Mouse (Mus musculus): Measurements from ENCODE around the gene Muc3a. TPM values are rescaled to one million over a fixed set of nuclear protein-coding genes. Genes with fewer than 3 reads are reported as not detected.

Gene Muc3a
- 0.09 and 0.13 TPM in 2 replicates for polyA plus RNA-seq (2015; fragmentation: Nextera tagmentation; extraction: Ambion mirVana)

DNA sequence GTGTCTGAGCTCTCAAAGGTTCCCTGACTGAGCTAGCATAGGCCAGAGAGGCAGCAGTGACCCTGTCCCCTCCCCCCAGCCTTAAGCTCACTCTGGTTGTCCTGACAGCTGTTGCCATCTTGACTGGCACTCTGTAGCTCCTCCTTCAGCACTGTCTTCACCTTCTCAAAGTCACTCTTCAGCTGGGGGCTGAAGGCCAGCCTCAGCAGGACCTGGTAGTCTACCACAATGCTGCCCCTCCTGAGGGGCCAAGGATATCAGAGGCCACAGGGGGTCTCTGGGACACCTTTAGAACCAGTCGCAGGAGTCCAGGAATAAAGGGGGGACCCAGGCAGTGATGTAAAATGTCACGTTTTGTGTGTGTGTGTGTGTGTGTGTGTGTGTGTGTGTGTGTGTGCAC, at the start of gene Muc3a:
Gene Muc3a (minus strand): TSS at position 101 of the 400 bp plus-strand sequence.
- no peak within 1 kb of the TSS for H3K4me3 ChIP-seq (replicated peaks; ENCODE audit: low read depth, low read length)
- no peaks in the 10 kb centered on the region for H3K36me3 ChIP-seq (ENCODE audit: insufficient read depth, low read length)
- whole genome bisulfite sequencing, result 85% methylated on average over 2 of the region's 2 CpGs
- no peak within 1 kb of the TSS for H3K4me2 ChIP-seq (ENCODE audit: low read length)
- no peak for DNase-seq (ENCODE audit: low spot score)
- no peaks in the 10 kb centered on the region for H3K27me3 ChIP-seq (ENCODE audit: insufficient read depth, low read length)
- no peak within 1 kb of the TSS for H3K27ac ChIP-seq
- TF ChIP-seq CTCF (IDR thresholded peaks at IDR 0.05; ENCODE audit: low read depth), result no peak
- no peak within 1 kb of the TSS for H3K9ac ChIP-seq (ENCODE audit: low read depth, low read length)
- no peaks in the 10 kb centered on the region for H3K4me1 ChIP-seq (replicated peaks; ENCODE audit: insufficient read depth, low read length)
- no peaks in the 10 kb centered on the region for H3K9me3 ChIP-seq (replicated peaks; ENCODE audit: low read length)
- ATAC-seq (replicated peaks; ENCODE audit: low FRiP score, low read depth), result no peak

GRCm38 (mm10) chr5:137211114-137211829, 917 bp downstream of the Muc3a start:
- Histone ChIP-seq H3K9me3 (replicated peaks; ENCODE audit: low read length) (no peaks in the 10 kb centered on the region), H3K27ac (no peak overlapping the region), H3K9ac (ENCODE audit: low read depth, low read length) (no peak overlapping the region), H3K36me3 (ENCODE audit: insufficient read depth, low read length) (no peaks in the 10 kb centered on the region), H3K27me3 (ENCODE audit: insufficient read depth, low read length) (no peaks in the 10 kb centered on the region), H3K4me3 (replicated peaks; ENCODE audit: low read depth, low read length) (no peak overlapping the region), H3K4me2 (ENCODE audit: low read length) (no peak overlapping the region), H3K4me1 (replicated peaks; ENCODE audit: insufficient read depth, low read length) (no peaks in the 10 kb centered on the region)
- no peak for ATAC-seq (replicated peaks; ENCODE audit: low FRiP score, low read depth)
- 16% methylated on average over 17 of the region's 17 CpGs for WGBS
- no peak for DNase-seq (ENCODE audit: low spot score)
- no peak for TF ChIP-seq CTCF (IDR thresholded peaks at IDR 0.05; ENCODE audit: low read depth)

- no peak for ATAC-seq (replicated peaks; ENCODE audit: low FRiP score, low read depth)
- no peak overlapping the region for H3K27ac ChIP-seq
- H3K4me2 ChIP-seq (ENCODE audit: low read length), result no peak overlapping the region
- DNase-seq (ENCODE audit: low spot score), result no peak
- no peak for TF ChIP-seq CTCF (IDR thresholded peaks at IDR 0.05; ENCODE audit: low read depth)
- H3K9me3 ChIP-seq (replicated peaks; ENCODE audit: low read length), result no peaks in the 10 kb centered on the region
- 69% methylated on average over 8 of the region's 8 CpGs for WGBS
- H3K4me3 ChIP-seq (replicated peaks; ENCODE audit: low read depth, low read length), result no peak overlapping the region
- H3K4me1 ChIP-seq (replicated peaks; ENCODE audit: insufficient read depth, low read length), result no peaks in the 10 kb centered on the region
- no peaks in the 10 kb centered on the region for H3K36me3 ChIP-seq (ENCODE audit: insufficient read depth, low read length)
- no peaks in the 10 kb centered on the region for H3K27me3 ChIP-seq (ENCODE audit: insufficient read depth, low read length)
- no peak overlapping the region for H3K9ac ChIP-seq (ENCODE audit: low read depth, low read length)
Observed at GRCm38 (mm10) chr5:137210689-137211088, 1.5 kb downstream of the Muc3a start.

DNA sequence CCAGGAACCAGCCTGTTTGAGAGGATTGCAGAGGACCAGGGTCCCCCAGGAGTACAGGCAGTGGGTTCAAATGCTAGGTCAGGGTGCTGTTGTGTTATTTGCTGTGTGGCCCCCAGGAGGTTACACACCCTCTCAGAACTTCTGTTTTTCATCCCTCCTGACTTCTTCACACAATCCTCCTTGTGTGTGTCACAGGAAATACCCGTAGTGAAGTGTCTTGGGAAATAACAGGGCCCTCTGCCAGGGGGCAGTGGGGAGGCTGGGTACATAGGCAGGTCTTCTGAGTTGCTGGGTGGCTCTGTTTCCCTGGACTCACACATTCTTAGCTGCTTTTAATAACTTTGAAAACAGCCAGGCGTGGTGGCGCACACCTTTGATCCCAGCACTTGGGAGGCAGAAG, 6.9 kb downstream of the Muc3a start:
- TF ChIP-seq CTCF (IDR thresholded peaks at IDR 0.05; ENCODE audit: low read depth), result no peak
- Histone ChIP-seq H3K36me3 (ENCODE audit: insufficient read depth, low read length) (no peaks in the 10 kb centered on the region), H3K27ac (no peak overlapping the region), H3K9ac (ENCODE audit: low read depth, low read length) (no peak overlapping the region), H3K27me3 (ENCODE audit: insufficient read depth, low read length) (no peaks in the 10 kb centered on the region), H3K4me1 (replicated peaks; ENCODE audit: insufficient read depth, low read length) (no peaks in the 10 kb centered on the region), H3K4me3 (replicated peaks; ENCODE audit: low read depth, low read length) (no peak overlapping the region), H3K9me3 (replicated peaks; ENCODE audit: low read length) (no peaks in the 10 kb centered on the region), H3K4me2 (ENCODE audit: low read length) (no peak overlapping the region)
- ATAC-seq (replicated peaks; ENCODE audit: low FRiP score, low read depth) (no peak), DNase-seq (ENCODE audit: low spot score) (no peak)
- 79% methylated on average over 3 of the region's 3 CpGs for WGBS

DNA sequence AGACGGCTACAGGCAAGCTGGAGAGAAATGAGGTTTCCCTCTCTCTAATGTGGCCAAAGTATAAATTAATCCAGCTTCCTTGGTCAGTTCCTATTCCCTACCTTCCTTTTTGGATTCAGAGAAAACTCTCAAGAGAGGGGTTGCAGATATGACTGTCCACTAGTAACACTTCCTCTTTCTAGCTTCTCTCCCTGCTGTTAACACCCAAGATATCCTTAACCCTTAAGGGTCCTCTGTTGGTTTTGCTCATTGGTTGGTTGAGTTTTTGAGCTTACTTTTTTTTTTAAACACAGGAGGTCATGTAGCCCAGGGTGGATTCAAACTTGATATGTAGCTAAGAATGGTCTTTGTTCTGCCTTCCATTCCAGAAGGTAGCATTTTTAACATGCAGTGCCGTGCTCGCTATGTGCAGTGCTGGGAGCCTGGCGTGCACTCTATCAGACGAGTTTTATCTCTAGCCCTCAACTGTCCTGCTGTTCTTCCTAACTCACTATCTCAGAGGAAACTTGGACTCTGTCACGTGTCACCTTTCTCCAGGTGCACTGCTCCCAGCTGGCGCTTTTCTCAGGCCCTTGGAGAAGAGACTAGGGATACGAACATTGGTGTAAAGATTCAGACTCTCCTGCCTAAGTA, 17.6 kb downstream of the Muc3a start:
- DNase-seq (ENCODE audit: low spot score) (no peak), ATAC-seq (replicated peaks; ENCODE audit: low FRiP score, low read depth) (no peak)
- WGBS, result 80% methylated on average over 8 of the region's 8 CpGs
- Histone ChIP-seq H3K4me3 (replicated peaks; ENCODE audit: low read depth, low read length) (no peak overlapping the region), H3K36me3 (ENCODE audit: insufficient read depth, low read length) (no peaks in the 10 kb centered on the region), H3K9ac (ENCODE audit: low read depth, low read length) (no peak overlapping the region), H3K27ac (no peak overlapping the region), H3K4me1 (replicated peaks; ENCODE audit: insufficient read depth, low read length) (no peaks in the 10 kb centered on the region), H3K9me3 (replicated peaks; ENCODE audit: low read length) (no peaks in the 10 kb centered on the region), H3K4me2 (ENCODE audit: low read length) (no peak overlapping the region), H3K27me3 (ENCODE audit: insufficient read depth, low read length) (0 out of 2 replicates have a peak, but pooled peaks cover 2% of the 10 kb centered on the region)
- TF ChIP-seq CTCF (IDR thresholded peaks at IDR 0.05; ENCODE audit: low read depth), result no peak

- Histone ChIP-seq H3K27me3 (ENCODE audit: insufficient read depth, low read length) (0 out of 2 replicates have a peak, but pooled peaks cover 4% of the 10 kb centered on the region), H3K36me3 (ENCODE audit: insufficient read depth, low read length) (no peaks in the 10 kb centered on the region), H3K4me1 (replicated peaks; ENCODE audit: insufficient read depth, low read length) (no peaks in the 10 kb centered on the region), H3K9me3 (replicated peaks; ENCODE audit: low read length) (no peaks in the 10 kb centered on the region), H3K4me2 (ENCODE audit: low read length) (no peak overlapping the region), H3K27ac (no peak overlapping the region), H3K9ac (ENCODE audit: low read depth, low read length) (no peak overlapping the region), H3K4me3 (replicated peaks; ENCODE audit: low read depth, low read length) (no peak overlapping the region)
- DNase-seq (ENCODE audit: low spot score), result no peak
- 24% methylated on average over 8 of the region's 8 CpGs for WGBS
- ATAC-seq (replicated peaks; ENCODE audit: low FRiP score, low read depth), result no peak
- TF ChIP-seq CTCF (IDR thresholded peaks at IDR 0.05; ENCODE audit: low read depth), result no peak
Observed at GRCm38 (mm10) chr5:137193279-137193952, 18.8 kb downstream of the Muc3a start.
